Mouse (Mus musculus) large intestine, adult 2 months (tissue): ENCODE data around the gene 4930523C07Rik. TPM values are rescaled to one million over a fixed set of nuclear protein-coding genes. Genes with fewer than 3 reads are reported as not detected.

Source experiments
- DNase-seq: peaks from one replicate; pipeline ENCODE4 v3.0.0-alpha.2; 2012; ENCODE audit warnings: low read depth, low spot score
- WGBS: fragments of 180-500 bp; shearing (Covaris S2); methylation state at CpG from one replicate; pipeline ENCODE4 v1.1.7; 2018; 5-methylcytosine and 5-hydroxymethylcytosine counted together
- polyA plus RNA-seq: library from polyadenylated mRNA; depleted of rRNA; stranded (reverse); fragments of >200 nt; gene quantifications from 2 replicates; pipeline ENCODE4 v1.2.3, GENCODE M21; 2012; rRNA removed

The 4930523C07Rik gene
- polyA plus RNA-seq, 1 experiment, result 3.2 TPM

DNA sequence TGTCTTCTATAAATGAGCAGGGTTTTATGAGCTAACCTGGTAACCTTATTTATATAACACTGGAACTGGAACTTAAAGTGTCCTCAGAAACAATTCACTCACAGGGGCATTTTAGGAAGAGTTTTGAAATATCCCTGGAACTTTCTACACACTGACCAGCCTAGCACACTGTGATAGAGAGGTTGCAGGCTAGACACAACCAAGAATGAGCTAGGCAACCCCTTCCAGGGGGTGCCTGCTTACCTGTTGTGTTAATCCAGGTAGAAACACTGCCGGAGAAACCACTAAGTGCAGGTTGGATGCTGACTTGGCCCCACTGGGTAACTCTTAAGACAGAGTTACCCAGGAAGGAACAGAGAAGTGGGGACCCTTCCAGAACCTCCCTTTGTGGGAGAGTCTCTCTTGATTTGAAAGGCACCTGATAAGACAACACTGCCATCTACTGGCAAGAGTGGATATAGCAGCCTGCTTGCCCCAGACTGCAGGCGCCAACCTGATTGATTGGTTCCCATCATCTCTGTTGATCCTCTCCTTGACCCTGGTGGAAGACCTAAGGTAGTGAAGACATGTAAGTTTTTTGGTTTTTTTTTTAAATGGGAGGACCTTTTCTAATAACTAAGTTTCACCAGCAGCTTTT is 36.7 kb downstream of the 4930523C07Rik start:
- peak; percentile 35 for DNase-seq
- 29% methylated on average over 2 of the region's 2 CpGs for WGBS

DNA sequence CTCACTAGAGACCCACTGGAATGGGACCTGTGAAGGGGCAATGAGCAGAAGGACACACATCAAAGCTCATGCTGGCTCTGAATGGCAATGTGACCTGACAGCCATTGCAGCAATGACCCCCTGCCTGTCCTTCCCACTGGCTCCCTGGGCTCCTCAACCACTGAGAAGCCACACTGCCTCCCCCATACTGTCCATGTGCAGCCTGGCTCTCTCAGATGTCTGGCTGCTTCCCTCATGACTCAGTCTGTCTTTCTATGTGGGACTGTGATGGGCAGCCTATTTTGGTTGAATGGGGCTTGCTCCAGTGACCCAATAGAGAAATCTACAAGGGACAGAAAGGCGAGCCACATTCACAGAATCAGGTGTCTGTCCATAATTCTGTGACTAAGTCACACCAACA is 38.5 kb downstream of the 4930523C07Rik start:
- 55% methylated on average over 1 of the region's 1 CpGs for WGBS
- no peak for DNase-seq

DNA sequence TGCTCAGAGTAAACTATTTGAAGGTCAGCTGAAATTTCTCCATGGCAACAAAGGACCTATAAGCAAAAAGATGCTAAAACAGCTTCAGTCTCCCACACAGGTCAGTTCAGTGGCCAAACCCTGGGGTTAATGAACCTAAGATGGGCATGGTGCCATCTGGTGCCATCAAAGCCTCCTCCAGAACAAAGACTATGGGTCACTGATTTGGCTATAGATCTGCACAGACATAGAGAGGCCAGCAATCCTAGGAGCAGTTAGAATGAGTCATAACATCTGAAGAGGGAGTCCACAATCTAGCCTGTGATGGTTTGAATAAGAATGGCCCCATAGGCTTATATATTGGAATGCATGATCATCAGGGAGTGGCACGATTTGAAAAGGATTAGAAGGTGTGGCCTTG is 40.1 kb downstream of the 4930523C07Rik start:
- DNase-seq, result no peak
- WGBS, result 82% methylated on average over 1 of the region's 1 CpGs

DNA sequence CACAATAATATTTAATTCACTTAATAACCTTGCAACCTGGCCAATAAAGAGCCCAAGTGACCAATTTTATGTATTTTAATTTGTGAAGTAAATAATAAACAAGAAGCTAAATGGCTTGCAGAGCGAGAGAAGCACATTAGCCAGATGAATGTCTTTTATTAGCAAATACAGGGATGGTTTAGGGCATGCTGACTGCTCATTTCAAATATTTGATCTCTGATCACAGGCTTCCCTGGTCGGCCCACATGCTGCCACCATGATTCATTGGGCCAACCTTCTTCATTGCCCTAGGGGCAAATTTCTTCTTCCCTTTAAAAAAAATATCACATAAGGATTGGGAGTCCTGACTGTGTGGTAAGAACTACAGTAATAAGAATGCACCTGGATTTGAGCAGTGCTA is 42.5 kb downstream of the 4930523C07Rik start:
- WGBS, result 59% methylated on average over 2 of the region's 2 CpGs
- no peak for DNase-seq

DNA sequence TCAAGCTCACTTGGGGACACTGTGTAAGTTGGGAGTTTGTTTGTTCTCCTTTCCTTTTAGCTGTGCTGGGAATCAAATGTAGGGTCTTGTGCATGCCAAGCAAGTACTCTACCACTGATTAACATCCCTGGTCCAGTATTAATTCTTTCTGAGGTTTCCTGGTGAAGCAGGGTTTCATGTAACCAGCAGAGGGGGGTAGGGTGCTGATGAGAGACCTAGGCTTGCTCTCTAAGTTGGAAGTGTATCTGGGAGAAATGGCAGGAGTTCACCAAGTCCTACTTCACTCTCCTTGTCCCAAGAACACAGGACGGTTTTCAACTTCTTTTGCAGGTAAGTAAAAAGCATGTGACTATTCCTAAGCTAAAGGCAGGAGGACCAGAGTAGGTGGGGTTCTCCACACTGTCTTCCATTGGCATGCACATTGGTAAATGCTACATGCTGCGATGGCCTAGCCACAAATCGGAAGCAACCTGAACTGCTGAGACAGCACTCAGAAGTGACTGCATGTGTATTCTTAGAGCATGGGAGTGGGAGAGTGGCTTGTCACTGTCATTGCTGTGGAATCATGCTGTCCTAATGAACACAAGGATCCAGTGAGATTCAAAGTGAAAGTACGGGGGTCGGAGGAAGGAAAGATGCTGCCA is 55.6 kb downstream of the 4930523C07Rik start:
- 85% methylated on average over 5 of the region's 5 CpGs for WGBS

DNA sequence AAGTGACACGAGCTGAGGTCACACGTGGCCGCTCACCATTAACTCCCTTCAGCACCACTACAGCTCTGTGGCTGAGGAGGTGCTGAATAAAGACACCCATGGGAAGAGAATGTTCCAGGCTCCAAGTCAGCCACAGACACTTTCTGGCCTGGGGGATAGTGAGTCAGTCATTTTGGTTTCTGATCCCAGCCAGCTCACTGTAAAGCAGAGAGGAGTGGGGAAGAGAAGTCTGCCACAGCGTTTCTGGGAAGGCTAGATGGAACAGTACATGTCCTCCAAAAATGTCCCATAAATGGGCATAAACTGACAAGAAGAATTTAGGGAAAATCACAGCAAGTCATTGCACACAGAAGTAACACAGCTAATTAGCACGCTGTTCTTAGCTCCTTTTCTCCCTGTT is 56.8 kb downstream of the 4930523C07Rik start:
- DNase-seq, result no peak
- 75% methylated on average over 5 of the region's 5 CpGs for WGBS

More for the DNA sequence above, 55.6 kb downstream of the 4930523C07Rik start:
- DNase-seq, result no peak

DNA sequence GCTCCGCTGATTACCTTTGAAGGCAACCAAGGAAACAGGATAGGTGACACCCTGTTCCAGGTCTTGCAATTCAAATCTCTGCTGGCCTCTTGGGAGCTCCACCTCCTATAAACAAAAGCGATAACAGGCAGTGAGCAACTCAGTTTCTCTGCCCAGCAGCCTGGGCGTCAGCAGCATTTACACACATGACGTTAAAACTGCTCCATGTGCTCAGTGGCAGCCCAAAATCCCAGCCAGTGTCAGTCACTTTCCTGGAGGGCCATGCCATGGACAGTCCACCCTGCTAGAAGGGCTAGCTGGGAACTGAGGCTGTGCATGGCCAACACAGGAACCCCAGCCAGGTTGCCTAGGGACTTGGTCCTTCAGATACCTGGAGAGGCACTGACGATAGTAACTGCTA is 61.2 kb downstream of the 4930523C07Rik start:
- 56% methylated on average over 5 of the region's 5 CpGs for WGBS
- no peak for DNase-seq

DNA sequence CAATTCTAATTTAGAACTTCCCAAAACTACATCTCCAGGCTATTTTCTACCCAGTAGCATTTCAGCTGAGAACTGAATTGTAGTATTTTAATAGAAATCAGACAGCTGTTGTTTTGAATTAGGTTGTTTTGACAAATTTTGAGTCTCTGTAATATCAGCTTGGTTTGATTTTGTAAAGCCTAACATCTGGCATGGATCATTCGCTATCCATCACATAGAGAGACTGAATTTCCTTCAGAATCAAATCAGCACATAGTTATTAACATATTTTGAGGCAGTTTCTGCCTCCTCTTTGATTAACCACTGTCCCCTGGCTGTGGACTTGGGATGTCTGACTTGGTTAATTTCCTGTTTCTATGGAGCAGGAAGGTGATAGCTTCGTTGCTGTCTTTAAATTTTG is 64.4 kb downstream of the 4930523C07Rik start:
- 63% methylated on average over 2 of the region's 2 CpGs for whole genome bisulfite sequencing

DNA sequence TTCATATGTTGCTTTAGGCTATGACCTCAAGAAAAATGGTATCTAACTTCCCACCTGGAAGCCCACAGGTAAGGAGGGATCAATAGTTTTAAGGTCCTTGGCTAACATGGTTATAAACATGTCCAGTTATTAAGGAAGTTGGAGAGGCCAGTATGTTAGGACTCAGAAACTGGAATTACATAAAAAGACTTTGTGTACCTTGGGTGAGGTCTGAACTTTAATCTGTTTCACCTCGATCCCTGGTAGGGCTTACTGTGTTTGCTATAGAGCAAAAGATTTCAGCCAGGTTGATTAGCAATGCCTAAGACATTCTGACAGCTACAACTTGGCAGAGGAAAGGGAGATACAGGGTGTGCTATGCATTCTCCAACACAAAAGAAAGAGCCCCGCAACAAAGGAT is 79.8 kb downstream of the 4930523C07Rik start:
- DNase-seq, result peak; percentile 19
- WGBS, result 38% methylated on average over 2 of the region's 2 CpGs

More for the DNA sequence above, 64.4 kb downstream of the 4930523C07Rik start:
- DNase-seq, result no peak

Other genes starting within 250 kb of the 4930523C07Rik start
- gene Tnn, start 109.2 kb downstream of the 4930523C07Rik start, polyA plus RNA-seq, result 0.18 and 0.20 TPM in 2 replicates
- 34.6 and 39.1 TPM in 2 replicates for gene Mrps14, start 150.8 kb downstream of the 4930523C07Rik start, polyA plus RNA-seq
- gene Cacybp, start 168.5 kb downstream of the 4930523C07Rik start, polyA plus RNA-seq, result 5.1 and 7.9 TPM in 2 replicates